Mouse (Mus musculus): Measurements from ENCODE around the gene Ndufv3.

DNA sequence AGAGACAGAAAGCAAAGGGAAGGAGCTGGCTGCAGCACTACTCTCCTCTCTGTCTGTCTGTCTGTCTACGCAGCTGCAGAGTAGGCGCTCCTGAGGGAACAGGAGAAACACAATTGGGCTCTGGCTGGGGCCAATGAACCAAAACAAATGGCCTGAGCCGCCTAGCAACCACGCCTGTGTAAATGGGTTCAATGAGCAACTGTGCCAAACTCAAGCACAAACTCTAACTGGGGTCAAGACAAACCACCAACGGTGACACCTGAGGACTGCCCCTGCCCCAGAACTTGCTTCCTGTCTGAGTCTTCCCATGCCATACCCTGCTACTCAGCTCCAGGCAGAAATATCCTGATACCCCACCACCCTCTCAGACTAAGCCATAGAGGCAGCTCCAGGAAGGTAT is 14.9 kb upstream of the Ndufv3 start:
- no peak for TF ChIP-seq CTCF (IDR thresholded peaks at IDR 0.05; ENCODE audit: control insufficient read depth, insufficient read depth, insufficient replicate concordance, low read depth, low read length)
- TF ChIP-seq POLR2A (IDR thresholded peaks at IDR 0.05; ENCODE audit: control insufficient read depth, low read depth, low read length), result no peak
